Mouse (Mus musculus) spleen, postnatal 4 days (tissue): ENCODE data around the gene Mmp8.

Source experiments
- DNase-seq, 2 experiments: peaks; one replicate each; pipeline ENCODE4 v3.0.0; 2022; ENCODE audit warnings: low spot score in 2 of 2

Mmp8 gene

GRCm38 (mm10) chr9:7558221-7559017 lies at the start of gene Mmp8:
Gene Mmp8 (plus strand): TSS chr9:7558456.
- no peak for DNase-seq

DNA sequence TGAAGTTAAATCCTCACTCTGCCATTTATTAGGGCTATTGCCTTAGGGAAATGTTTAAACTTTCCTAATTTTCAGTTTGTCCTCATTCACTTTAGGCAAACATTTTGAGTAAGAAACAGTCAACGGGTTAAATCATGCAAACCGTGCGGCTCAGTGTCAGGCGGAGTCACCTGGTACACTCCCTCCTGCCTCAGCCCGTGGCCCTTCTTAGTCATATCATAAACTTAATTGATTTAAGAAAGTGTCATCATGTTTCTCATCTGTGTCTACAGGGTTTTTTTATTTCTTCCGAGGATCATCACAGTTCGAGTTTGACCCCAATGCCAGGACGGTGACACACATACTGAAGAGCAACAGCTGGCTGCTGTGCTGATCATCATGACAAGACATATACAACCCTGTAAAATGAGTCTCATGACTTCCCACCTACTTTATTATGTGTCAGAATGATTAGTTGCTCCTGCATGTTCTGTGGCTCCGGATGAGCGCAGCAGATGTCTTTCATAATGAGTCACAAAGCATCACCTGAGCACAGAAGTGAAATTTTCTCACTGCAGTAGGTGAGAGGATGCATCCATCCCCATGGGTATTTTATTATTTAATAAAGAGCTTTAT lies 48.5 kb upstream of the Mmp8 start:
- no peak for DNase-seq

- DNase-seq, result no peak
Observed at GRCm38 (mm10) chr9:7517944-7518571, 40.2 kb upstream of the Mmp8 start.

DNA sequence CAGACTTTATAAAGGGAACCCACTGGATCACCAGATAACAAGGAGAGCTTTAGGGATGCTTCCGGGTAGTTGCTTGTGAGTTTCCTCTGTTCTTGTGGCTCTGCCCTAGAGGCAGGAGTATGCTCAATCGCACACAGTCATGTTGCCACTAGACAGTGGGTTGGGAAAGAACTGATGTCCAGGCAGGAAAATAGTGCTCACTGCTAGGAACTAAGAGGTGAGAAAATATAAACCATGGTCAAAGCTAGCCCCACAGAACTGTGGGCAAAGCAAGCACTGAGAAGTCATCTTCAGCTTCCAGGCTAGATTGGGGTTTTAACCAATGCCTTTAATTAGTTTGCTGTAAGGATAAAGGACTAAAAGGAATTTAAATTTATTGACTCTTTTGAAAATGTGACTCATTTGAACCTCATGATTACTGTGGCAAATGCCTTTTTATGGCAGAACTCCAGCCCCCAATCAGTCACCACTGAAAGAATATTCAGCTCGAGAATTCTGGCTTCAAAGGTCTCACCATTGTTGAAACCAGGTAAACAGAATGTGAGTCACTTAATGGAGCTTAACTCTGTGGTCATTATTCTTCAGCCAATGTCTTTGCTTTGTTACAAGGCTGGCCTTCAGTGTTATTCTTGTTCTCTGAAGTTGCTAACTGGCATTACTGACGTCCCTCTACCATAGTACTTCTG lies 31.9 kb upstream of the Mmp8 start:
- no peak for DNase-seq

GRCm38 (mm10) chr9:7542763-7543162 lies 15.5 kb upstream of the Mmp8 start:
- no peak for DNase-seq

DNA sequence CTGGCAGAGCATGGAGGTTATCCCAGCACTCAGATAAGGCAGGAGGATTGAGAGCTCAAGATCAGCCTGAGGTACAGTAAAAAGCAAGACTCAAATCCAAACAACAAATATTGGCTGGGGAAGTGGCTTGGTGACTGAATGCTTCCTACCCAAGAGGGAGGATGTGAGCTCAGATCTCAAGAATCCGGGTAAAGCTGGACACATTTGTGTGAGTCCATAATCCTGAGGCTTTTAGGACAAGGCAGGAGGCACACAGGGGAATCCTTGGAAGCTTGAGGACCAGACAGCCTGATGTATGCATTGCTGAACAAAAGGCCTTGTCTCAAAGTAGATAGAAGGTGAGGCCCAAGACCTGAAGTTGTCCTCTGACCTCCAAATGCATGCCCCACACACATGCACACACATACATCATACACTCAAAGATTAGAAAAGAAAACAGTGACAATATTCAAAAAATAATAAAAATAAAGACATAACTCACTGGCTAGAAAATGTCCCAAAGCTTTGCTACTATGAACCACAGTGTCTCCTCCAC lies 13.3 kb upstream of the Mmp8 start:
- DNase-seq, result no peak

GRCm38 (mm10) chr9:7545471-7545870 lies 12.8 kb upstream of the Mmp8 start:
- DNase-seq, result no peak

DNA sequence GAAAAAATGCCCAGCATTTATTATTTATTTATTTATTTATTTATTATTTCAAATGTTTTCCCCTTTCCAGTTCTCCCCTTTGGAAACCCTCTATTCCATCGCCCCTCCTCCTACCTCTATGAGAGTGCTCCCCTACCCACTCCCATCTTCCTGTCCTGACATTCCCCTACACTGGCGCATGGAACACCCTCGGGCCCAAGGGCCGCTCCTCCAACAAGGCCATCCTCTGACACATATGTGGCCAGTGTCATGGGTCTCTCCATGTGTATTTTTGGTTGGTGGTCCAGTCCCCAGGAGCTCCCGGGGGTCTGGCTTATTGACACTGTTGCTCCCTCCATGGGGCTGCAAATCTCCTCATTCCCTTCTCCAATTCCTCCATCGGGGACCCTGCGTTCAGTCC lies 12.3 kb upstream of the Mmp8 start:
- DNase-seq, result no peak

DNA sequence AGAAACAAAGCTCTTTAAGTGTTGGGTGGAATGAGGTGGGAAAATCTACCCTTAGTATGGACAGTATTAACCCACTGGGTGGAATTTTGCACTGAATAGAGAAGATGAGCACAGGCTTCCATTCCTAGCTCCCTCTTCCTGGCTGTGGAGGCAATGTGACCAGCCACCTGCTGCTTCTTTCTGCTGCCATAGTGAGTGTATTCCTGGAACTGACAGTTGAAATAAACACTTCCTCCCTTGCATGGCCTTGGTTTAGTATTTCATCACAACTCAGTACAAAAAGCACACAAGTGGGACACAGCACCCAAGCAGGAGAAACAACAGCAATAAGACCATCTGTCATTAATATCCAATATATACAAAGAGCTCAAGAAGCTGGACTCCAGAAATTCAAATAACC lies 6.3 kb upstream of the Mmp8 start:
- no peak for DNase-seq

DNA sequence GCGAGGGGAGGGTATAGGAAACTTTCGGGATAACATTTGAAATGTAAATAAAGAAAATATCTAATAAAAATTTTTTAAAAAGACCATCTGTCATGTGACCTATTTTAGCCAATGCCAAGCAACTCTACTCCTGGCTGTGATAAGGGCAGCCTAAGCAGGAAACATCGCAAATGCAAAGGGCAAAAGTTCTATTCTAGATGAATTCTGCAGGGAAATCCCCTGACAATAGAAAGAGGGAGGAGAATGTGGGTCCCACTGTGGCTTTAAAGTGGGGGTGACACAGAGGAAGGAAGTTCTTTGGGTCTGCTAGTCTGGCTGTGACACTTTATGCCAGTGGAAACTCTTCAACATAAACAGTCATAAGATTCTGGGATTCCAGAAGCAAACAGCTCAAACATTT lies 4.7 kb upstream of the Mmp8 start:
- no peak for DNase-seq

DNA sequence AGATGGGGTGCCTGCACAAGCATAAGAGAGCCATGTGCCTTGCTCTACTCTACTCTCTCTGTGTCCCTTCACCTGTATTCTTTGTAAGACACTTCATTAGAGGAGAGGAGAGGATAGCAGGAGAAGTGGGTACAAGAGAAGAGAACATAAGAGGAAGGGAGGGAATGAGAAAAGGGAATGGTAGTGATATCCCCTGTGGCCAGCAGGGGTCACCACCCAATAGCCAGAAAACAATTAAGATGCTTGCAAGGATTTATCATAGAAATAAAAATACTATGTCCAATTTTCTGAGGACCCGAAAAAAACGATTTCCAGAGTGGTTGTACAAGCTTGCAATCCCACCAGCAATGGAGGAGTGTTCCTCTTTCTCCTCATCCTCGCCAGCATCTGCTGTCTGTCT lies 3.9 kb upstream of the Mmp8 start:
- no peak for DNase-seq

DNA sequence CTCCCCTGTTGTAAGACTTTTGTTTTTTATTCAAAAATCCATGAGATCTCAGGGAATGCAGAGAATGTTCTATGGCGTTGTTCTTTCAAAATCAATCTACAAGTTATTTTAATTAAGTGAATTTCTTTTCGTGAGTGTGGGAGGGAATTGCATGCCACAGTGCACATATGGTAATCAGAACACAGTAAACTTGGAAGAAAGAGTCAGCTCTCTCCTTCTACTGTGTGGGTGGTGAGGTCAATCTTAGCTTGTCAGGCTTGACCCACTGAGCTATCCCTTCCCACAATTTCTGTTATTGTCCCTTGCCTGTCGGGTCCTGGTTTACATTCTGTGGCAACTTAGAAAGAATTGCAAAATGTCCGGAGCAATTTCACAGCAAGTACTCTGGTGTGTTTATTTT lies 1.8 kb downstream of the Mmp8 start:
- DNase-seq, result no peak

GRCm38 (mm10) chr9:7567376-7567775 lies 9.1 kb downstream of the Mmp8 start:
- DNase-seq, result no peak

DNA sequence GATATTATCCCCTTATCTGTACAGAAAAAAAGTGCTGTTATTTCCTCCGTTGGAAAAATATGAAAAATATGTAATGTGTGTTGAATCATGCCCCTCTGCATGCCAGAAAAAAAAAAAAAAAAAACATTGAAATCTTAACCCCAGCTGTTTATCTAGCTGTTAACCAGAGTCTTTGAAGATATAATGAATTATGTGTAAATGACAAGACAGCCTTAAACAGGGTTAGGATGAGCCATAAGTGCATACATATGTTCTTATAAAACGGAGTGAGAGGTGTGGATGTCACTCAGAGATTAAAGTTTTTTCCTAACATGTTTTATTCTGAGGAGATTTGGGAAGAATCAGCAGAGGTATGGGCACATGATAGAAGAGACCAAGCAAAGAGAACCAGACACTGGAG lies 9.7 kb downstream of the Mmp8 start:
- DNase-seq, result no peak

GRCm38 (mm10) chr9:7570485-7570884 lies 12.2 kb downstream of the Mmp8 start:
- DNase-seq, result no peak

- DNase-seq, result no peak
Observed at GRCm38 (mm10) chr9:7571162-7571561, 12.9 kb downstream of the Mmp8 start, which contains the start of gene Mmp27. Gene Mmp27 (plus strand): TSS chr9:7571396.

DNA sequence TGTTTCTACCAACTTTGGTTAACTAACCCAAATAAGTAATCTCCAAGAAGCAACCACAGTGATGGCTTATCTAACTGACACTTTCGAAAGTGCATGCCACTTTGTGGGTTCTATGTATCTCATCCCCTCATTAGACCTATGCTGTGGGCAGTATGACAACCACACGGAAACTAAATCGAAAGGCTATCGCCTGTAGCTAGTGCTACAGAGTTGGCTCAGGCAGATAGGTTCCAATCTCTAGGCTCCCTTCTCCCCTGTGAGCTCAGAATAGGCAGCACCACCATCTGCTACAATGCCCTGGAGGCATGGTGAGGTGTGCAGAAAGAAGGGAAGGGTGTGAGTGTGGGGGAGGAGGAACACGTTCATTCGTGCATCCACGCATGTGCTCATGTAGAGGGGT lies 13.9 kb downstream of the Mmp8 start:
- DNase-seq, result no peak

DNA sequence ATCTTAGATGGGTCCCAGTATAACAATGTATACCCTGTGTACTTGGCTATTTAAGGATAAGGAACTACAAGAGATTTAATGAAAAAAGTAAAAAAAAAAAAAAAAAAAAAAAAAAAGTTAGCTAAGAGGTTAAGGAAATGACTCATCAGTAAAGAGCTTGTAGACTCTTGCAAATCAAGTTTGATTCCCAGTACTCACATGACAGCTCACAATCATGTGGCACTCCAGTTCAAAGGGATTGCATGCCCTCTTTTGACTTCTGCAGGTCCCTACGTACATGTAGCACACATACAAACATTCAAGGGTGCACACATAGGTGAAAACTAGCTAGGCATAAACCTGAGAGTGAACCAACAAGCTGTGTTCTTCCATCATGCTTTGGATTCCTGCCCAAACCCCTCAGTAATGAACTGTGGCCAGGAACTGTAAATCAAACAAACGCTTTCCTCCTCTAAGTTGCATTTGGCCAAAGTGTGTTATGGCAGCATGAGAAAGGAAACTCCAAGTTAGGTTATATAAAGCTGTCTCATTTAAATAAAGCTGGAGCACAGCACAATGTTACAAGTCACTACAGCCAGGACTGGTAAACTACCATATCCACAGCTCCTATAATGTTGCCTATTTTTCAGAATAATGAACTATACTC lies 14.5 kb downstream of the Mmp8 start:
- DNase-seq, result no peak

DNA sequence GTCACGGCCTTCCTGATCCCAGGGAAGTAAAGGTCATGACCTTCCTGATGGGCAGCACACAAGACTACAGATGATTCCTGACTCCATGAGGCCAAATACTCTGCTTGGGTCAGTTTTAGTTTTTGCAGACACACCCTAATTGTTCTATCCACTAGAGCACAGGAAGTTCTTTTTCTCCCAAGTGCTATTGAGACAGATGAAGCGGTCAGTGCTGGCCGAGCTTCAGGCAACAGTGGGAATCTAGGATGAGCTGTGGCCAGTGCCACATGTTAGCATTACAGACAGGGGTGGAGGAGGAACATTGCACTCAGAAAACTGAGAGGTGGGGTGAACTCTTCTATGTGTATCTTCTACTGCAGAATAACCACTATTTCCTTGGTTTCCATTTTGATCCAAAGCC lies 17.3 kb downstream of the Mmp8 start:
- no peak for DNase-seq

- no peak for DNase-seq
Observed at GRCm38 (mm10) chr9:7577371-7577770, 19.1 kb downstream of the Mmp8 start.

DNA sequence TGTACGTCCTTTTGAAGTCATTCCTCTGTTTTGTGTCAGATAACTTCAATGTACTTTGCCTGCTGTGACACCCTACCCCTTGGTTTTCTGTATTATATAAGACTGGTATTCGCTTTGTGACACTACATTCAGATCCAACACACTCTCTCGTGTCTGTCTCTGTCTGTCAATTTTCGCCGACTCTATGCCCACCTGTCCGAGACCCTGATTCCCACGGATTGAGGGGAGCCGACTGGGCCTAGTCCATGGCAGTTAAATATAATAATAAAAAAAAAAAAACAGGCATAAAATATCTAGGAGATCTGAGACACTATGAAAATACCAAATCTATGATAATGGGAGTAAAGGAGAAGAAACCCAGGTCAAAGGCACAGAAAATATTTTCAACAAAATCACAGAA lies 31.8 kb downstream of the Mmp8 start:
- no peak for DNase-seq
